Mouse (Mus musculus) liver (tissue): ENCODE measurements around the gene Rpl15.
"Not testable (repeated sequence)": the region's sequence is repeated elsewhere in the genome, so short reads cannot be mapped to it uniquely, and the experiment has no call there.

Experiments
- DNase-seq: peaks from one replicate; pipeline ENCODE4 v3.0.0-alpha.2; 2020; ENCODE audit warnings: mixed read lengths

The Rpl15 gene

GRCm38 (mm10) chr14:18270529-18271441 is at the start of gene Rpl15, which contains the start of gene Nkiras1:
Rpl15 (minus strand) TSS chr14:18271391.
Nkiras1 (plus strand) TSS chr14:18271136.
- peak; percentile 99 for DNase-seq

- no peak for DNase-seq
These were observed 46.5 kb upstream of the Rpl15 start for GRCm38 (mm10) chr14:18317457-18318411.

- no peak for DNase-seq
These were observed 33.0 kb upstream of the Rpl15 start for GRCm38 (mm10) chr14:18304165-18304564.

- no peak for DNase-seq
These were observed 32.1 kb upstream of the Rpl15 start for GRCm38 (mm10) chr14:18303262-18303661.

- no peak for DNase-seq
These were observed 31.6 kb upstream of the Rpl15 start for GRCm38 (mm10) chr14:18302750-18303149.

- no peak for DNase-seq
These were observed 30.4 kb upstream of the Rpl15 start for GRCm38 (mm10) chr14:18301591-18301990.

- DNase-seq, result no peak
These were observed 29.5 kb upstream of the Rpl15 start for GRCm38 (mm10) chr14:18300676-18301075.

- no peak for DNase-seq
These were observed 27.7 kb upstream of the Rpl15 start for GRCm38 (mm10) chr14:18298874-18299273.

- no peak for DNase-seq
These were observed 26.2 kb upstream of the Rpl15 start for GRCm38 (mm10) chr14:18297441-18297840.

- no peak for DNase-seq
These were observed 21.4 kb upstream of the Rpl15 start for GRCm38 (mm10) chr14:18292578-18292977.

- no peak for DNase-seq
These were observed 20.9 kb upstream of the Rpl15 start for GRCm38 (mm10) chr14:18292111-18292510.

GRCm38 (mm10) chr14:18287391-18287790 is 16.2 kb upstream of the Rpl15 start:
- DNase-seq, result no peak

GRCm38 (mm10) chr14:18286441-18286840 is 15.2 kb upstream of the Rpl15 start:
- DNase-seq, result no peak

- DNase-seq, result no peak
These were observed 14.3 kb upstream of the Rpl15 start for GRCm38 (mm10) chr14:18285476-18285875.

- DNase-seq, result no peak
These were observed 13.4 kb upstream of the Rpl15 start for GRCm38 (mm10) chr14:18284581-18284980.

GRCm38 (mm10) chr14:18280375-18280774 is 9.2 kb upstream of the Rpl15 start:
- no peak for DNase-seq

- DNase-seq, result no peak
These were observed 3.3 kb upstream of the Rpl15 start for GRCm38 (mm10) chr14:18274526-18274925.

- DNase-seq, result peak; percentile 9
These were observed 475 bp upstream of the Rpl15 start for GRCm38 (mm10) chr14:18271666-18272065.

GRCm38 (mm10) chr14:18269947-18270528 is 1.2 kb downstream of the Rpl15 start:
- not testable (repeated sequence) for DNase-seq

GRCm38 (mm10) chr14:18263427-18263826 is 7.8 kb downstream of the Rpl15 start:
- no peak for DNase-seq

- DNase-seq, result no peak
These were observed 10.0 kb downstream of the Rpl15 start for GRCm38 (mm10) chr14:18261203-18261602.

- DNase-seq, result no peak
These were observed 28.5 kb downstream of the Rpl15 start for GRCm38 (mm10) chr14:18242638-18243130.

GRCm38 (mm10) chr14:18241786-18242185 is 29.4 kb downstream of the Rpl15 start:
- DNase-seq, result no peak
